Mouse (Mus musculus): ENCODE measurements at regions not wholly inside any gene's neighbourhood (a gene's known extent, or its start where the extent isn't known, plus 50 kb on each side); places are given as distances from the start of the nearest gene placed in this dataset.
A peak's percentile ranks its signal among the peaks of the same experiment; 100 is the strongest.

GRCm38 (mm10) chr10:99959279-99959678, 56.2 kb upstream of the Kitl start:
- Histone ChIP-seq H3K4me1 (replicated peaks) (no peaks in the 10 kb centered on the region), H3K9ac (no peak overlapping the region), H3K9me3 (no peaks in the 10 kb centered on the region), H3K36me3 (no peaks in the 10 kb centered on the region), H3K4me3 (no peak overlapping the region), H3K27ac (no peak overlapping the region), H3K4me2 (no peak overlapping the region), H3K27me3 (no peaks in the 10 kb centered on the region)
- ATAC-seq (ENCODE audit: low FRiP score): no peak
- WGBS: 89% methylated on average over 3 of the region's 3 CpGs

GRCm38 (mm10) chr10:99952486-99952885, 62.9 kb upstream of the Kitl start:
- H3K27ac ChIP-seq: no peak overlapping the region
- H3K4me2 ChIP-seq: no peak overlapping the region
- no peaks in the 10 kb centered on the region for H3K36me3 ChIP-seq
- H3K9me3 ChIP-seq: no peaks in the 10 kb centered on the region
- no peak for ATAC-seq (ENCODE audit: low FRiP score)
- no peak overlapping the region for H3K4me3 ChIP-seq
- H3K27me3 ChIP-seq: peaks cover 22% of the 10 kb centered on the region; the same call in 1 of the 2 replicates
- WGBS: 70% methylated on average over 7 of the region's 7 CpGs
- H3K4me1 ChIP-seq (replicated peaks): no peaks in the 10 kb centered on the region
- no peak overlapping the region for H3K9ac ChIP-seq

GRCm38 (mm10) chr10:99951718-99952117, 63.7 kb upstream of the Kitl start:
- no peak overlapping the region for H3K4me3 ChIP-seq
- H3K9ac ChIP-seq: no peak overlapping the region
- peaks cover 22% of the 10 kb centered on the region; the same call in 1 of the 2 replicates for H3K27me3 ChIP-seq
- no peak overlapping the region for H3K27ac ChIP-seq
- H3K4me2 ChIP-seq: no peak overlapping the region
- H3K4me1 ChIP-seq (replicated peaks): no peaks in the 10 kb centered on the region
- ATAC-seq (ENCODE audit: low FRiP score): no peak
- no peaks in the 10 kb centered on the region for H3K36me3 ChIP-seq
- H3K9me3 ChIP-seq: no peaks in the 10 kb centered on the region
- WGBS: 85% methylated on average over 4 of the region's 4 CpGs

- H3K9me3 ChIP-seq: no peaks in the 10 kb centered on the region
- no peaks in the 10 kb centered on the region for H3K36me3 ChIP-seq
- WGBS: 91% methylated on average over 6 of the region's 6 CpGs
- H3K9ac ChIP-seq: no peak overlapping the region
- no peak overlapping the region for H3K27ac ChIP-seq
- H3K4me1 ChIP-seq (replicated peaks): no peaks in the 10 kb centered on the region
- H3K4me2 ChIP-seq: no peak overlapping the region
- peaks cover 22% of the 10 kb centered on the region; the same call in 1 of the 2 replicates for H3K27me3 ChIP-seq
- no peak for ATAC-seq (ENCODE audit: low FRiP score)
- H3K4me3 ChIP-seq: no peak overlapping the region
Measured at GRCm38 (mm10) chr10:99951316-99951715, 64.1 kb upstream of the Kitl start.

GRCm38 (mm10) chr10:99948740-99949139, 66.7 kb upstream of the Kitl start:
- H3K4me2 ChIP-seq: no peak overlapping the region
- ATAC-seq (ENCODE audit: low FRiP score): no peak
- no peak overlapping the region for H3K4me3 ChIP-seq
- 87% methylated on average over 3 of the region's 3 CpGs for WGBS
- H3K9me3 ChIP-seq: no peaks in the 10 kb centered on the region
- no peaks in the 10 kb centered on the region for H3K4me1 ChIP-seq (replicated peaks)
- no peak overlapping the region for H3K9ac ChIP-seq
- peaks cover 33% of the 10 kb centered on the region for H3K27me3 ChIP-seq
- H3K27ac ChIP-seq: no peak overlapping the region
- no peaks in the 10 kb centered on the region for H3K36me3 ChIP-seq

GRCm38 (mm10) chr10:99945418-99945817, 70.0 kb upstream of the Kitl start:
- H3K4me3 ChIP-seq: no peak overlapping the region
- no peak overlapping the region for H3K27ac ChIP-seq
- H3K4me2 ChIP-seq: no peak overlapping the region
- H3K27me3 ChIP-seq: peaks cover 41% of the 10 kb centered on the region
- no peaks in the 10 kb centered on the region for H3K36me3 ChIP-seq
- WGBS: 89% methylated on average over 3 of the region's 3 CpGs
- H3K9me3 ChIP-seq: no peaks in the 10 kb centered on the region
- ATAC-seq (ENCODE audit: low FRiP score): no peak
- H3K4me1 ChIP-seq (replicated peaks): no peaks in the 10 kb centered on the region
- no peak overlapping the region for H3K9ac ChIP-seq

- ATAC-seq (ENCODE audit: low FRiP score): no peak
- 21% methylated on average over 11 of the region's 11 CpGs for WGBS
- H3K4me3 ChIP-seq: no peak overlapping the region
- H3K4me2 ChIP-seq: peak overlapping the region; percentile 20; the same call in 1 of the 2 replicates
- H3K27ac ChIP-seq: no peak overlapping the region
- H3K4me1 ChIP-seq (replicated peaks): no peaks in the 10 kb centered on the region
- no peaks in the 10 kb centered on the region for H3K36me3 ChIP-seq
- H3K27me3 ChIP-seq: peaks cover 49% of the 10 kb centered on the region
- no peaks in the 10 kb centered on the region for H3K9me3 ChIP-seq
- no peak overlapping the region for H3K9ac ChIP-seq
Measured at GRCm38 (mm10) chr10:99941665-99942064, 73.8 kb upstream of the Kitl start.

- ATAC-seq (ENCODE audit: low FRiP score): no peak
- H3K27me3 ChIP-seq: peaks cover 42% of the 10 kb centered on the region
Measured at GRCm38 (mm10) chr10:99938901-99939300, 76.5 kb upstream of the Kitl start.

GRCm38 (mm10) chr10:99937921-99938618, 77.4 kb upstream of the Kitl start:
- no peak for ATAC-seq (ENCODE audit: low FRiP score)
- Histone ChIP-seq H3K36me3 (no peaks in the 10 kb centered on the region), H3K9me3 (no peaks in the 10 kb centered on the region), H3K4me3 (no peak overlapping the region), H3K4me1 (replicated peaks) (no peaks in the 10 kb centered on the region), H3K27me3 (peaks cover 34% of the 10 kb centered on the region), H3K4me2 (no peak overlapping the region), H3K27ac (no peak overlapping the region), H3K9ac (no peak overlapping the region)
- WGBS: 91% methylated on average over 1 of the region's 1 CpGs

More at GRCm38 (mm10) chr10:99938901-99939300, 76.5 kb upstream of the Kitl start:
- no peak overlapping the region for H3K27ac ChIP-seq
- no peak overlapping the region for H3K9ac ChIP-seq
- no peaks in the 10 kb centered on the region for H3K4me1 ChIP-seq (replicated peaks)
- no peaks in the 10 kb centered on the region for H3K36me3 ChIP-seq
- no peak overlapping the region for H3K4me3 ChIP-seq
- H3K9me3 ChIP-seq: no peaks in the 10 kb centered on the region
- no peak overlapping the region for H3K4me2 ChIP-seq
- 73% methylated on average over 6 of the region's 6 CpGs for WGBS

- 94% methylated on average over 6 of the region's 6 CpGs for WGBS
- no peak for ATAC-seq (ENCODE audit: low FRiP score)
- H3K4me3 ChIP-seq: no peak overlapping the region
- H3K27ac ChIP-seq: no peak overlapping the region
- no peak overlapping the region for H3K9ac ChIP-seq
- H3K4me2 ChIP-seq: no peak overlapping the region
- H3K9me3 ChIP-seq: no peaks in the 10 kb centered on the region
- no peaks in the 10 kb centered on the region for H3K27me3 ChIP-seq
- no peaks in the 10 kb centered on the region for H3K36me3 ChIP-seq
- H3K4me1 ChIP-seq (replicated peaks): no peaks in the 10 kb centered on the region
Measured at GRCm38 (mm10) chr10:99929191-99929590, 86.2 kb upstream of the Kitl start.

GRCm38 (mm10) chr10:99927913-99928312, 87.5 kb upstream of the Kitl start:
- no peaks in the 10 kb centered on the region for H3K36me3 ChIP-seq
- no peak overlapping the region for H3K4me3 ChIP-seq
- no peak overlapping the region for H3K4me2 ChIP-seq
- no peak for ATAC-seq (ENCODE audit: low FRiP score)
- H3K4me1 ChIP-seq (replicated peaks): no peaks in the 10 kb centered on the region
- H3K9ac ChIP-seq: no peak overlapping the region
- WGBS: 96% methylated on average over 7 of the region's 7 CpGs
- no peak overlapping the region for H3K27ac ChIP-seq
- H3K27me3 ChIP-seq: no peaks in the 10 kb centered on the region
- H3K9me3 ChIP-seq: no peaks in the 10 kb centered on the region

- Histone ChIP-seq H3K4me1 (replicated peaks) (no peaks in the 10 kb centered on the region), H3K9me3 (no peaks in the 10 kb centered on the region), H3K36me3 (no peaks in the 10 kb centered on the region), H3K4me3 (no peak overlapping the region), H3K27ac (no peak overlapping the region), H3K4me2 (no peak overlapping the region), H3K27me3 (no peaks in the 10 kb centered on the region), H3K9ac (no peak overlapping the region)
- no peak for ATAC-seq (ENCODE audit: low FRiP score)
- 78% methylated on average over 8 of the region's 8 CpGs for WGBS
Measured at GRCm38 (mm10) chr10:99926327-99926954, 89.0 kb upstream of the Kitl start.

GRCm38 (mm10) chr10:99924541-99924940, 90.9 kb upstream of the Kitl start:
- H3K4me2 ChIP-seq: no peak overlapping the region
- H3K4me1 ChIP-seq (replicated peaks): no peaks in the 10 kb centered on the region
- no peaks in the 10 kb centered on the region for H3K27me3 ChIP-seq
- H3K27ac ChIP-seq: no peak overlapping the region
- ATAC-seq (ENCODE audit: low FRiP score): no peak
- H3K9me3 ChIP-seq: no peaks in the 10 kb centered on the region
- H3K36me3 ChIP-seq: no peaks in the 10 kb centered on the region
- H3K9ac ChIP-seq: no peak overlapping the region
- H3K4me3 ChIP-seq: no peak overlapping the region
- WGBS: 91% methylated on average over 3 of the region's 3 CpGs
